Mouse (Mus musculus): ENCODE measurements around the gene Sds. TPM values are rescaled to one million over a fixed set of nuclear protein-coding genes. Genes with fewer than 3 reads are reported as not detected.
A peak's percentile ranks its signal among the peaks of the same experiment; 100 is the strongest.

Gene Sds
- polyA plus RNA-seq, 1 experiment from 2014 or later = not detected

DNA sequence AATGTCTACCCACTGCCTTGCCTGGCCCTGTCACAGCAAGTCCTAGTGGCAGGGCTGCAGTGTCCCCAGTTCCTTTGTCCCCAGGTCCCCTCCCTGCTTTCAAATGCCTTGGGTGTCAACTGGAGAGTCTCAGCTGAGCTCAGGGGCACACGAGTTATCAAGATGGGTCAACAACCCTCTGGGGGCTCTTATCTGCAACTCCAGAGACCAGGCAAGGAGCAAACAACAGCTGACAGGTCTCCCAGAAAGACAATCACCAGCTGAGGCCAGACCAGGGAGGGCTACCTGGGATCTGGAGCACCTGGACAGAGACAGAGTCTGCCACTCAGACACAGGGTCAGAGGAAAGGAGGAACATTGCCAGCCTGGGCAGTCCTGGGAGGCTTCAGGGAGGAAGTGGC, 20.1 kb upstream of the Sds start:
- Histone ChIP-seq H3K9me3 (replicated peaks) (no peaks in the 10 kb centered on the region), H3K9ac (no peak overlapping the region), H3K27me3 (peaks cover 33% of the 10 kb centered on the region), H3K36me3 (no peaks in the 10 kb centered on the region), H3K4me1 (peaks cover 15% of the 10 kb centered on the region), H3K27ac (no peak overlapping the region), H3K4me2 (no peak overlapping the region), H3K4me3 (replicated peaks) (no peak overlapping the region)
- no peak for ATAC-seq (replicated peaks; ENCODE audit: low FRiP score)
- WGBS = 29% methylated on average over 1 of the region's 1 CpGs

DNA sequence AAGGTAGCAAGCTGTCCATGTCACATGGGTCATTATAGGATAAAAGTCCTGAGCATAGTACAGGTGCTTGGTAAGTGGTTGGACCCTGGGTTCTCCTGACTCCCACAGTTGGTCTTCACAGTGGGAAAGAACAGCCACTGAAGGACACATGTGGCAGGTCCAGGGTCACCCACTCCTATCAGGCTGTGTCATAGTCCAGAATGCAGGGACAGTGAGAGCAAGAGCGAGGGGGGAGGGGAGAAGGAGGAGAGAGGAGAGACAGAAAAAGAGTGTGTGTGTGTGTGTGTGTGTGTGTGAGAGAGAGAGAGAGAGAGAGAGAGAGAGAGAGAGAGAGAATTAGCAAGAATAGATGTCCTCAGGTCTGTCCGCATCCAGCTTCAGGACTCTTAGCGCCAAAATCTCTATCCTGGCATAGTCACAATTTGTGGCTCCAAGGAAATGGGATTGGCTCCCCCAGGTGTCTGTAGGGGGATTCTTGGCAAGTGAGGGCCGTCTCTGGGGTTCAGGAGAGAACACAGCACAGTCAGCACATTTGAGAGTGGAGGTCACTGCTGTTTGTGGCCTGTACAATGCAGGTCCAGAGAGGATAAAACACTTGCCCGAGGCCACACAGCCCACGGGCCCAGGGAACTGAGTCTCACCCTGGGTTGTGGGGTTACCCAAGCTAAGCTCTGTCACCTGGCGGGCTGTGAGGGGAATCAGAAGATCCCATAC, 19.3 kb upstream of the Sds start:
- Histone ChIP-seq H3K27me3 (peaks cover 35% of the 10 kb centered on the region), H3K4me1 (peaks cover 15% of the 10 kb centered on the region), H3K36me3 (no peaks in the 10 kb centered on the region), H3K4me3 (replicated peaks) (no peak overlapping the region), H3K9me3 (replicated peaks) (no peaks in the 10 kb centered on the region), H3K27ac (no peak overlapping the region), H3K9ac (no peak overlapping the region), H3K4me2 (no peak overlapping the region)
- WGBS = 56% methylated on average over 7 of the region's 7 CpGs
- ATAC-seq (replicated peaks; ENCODE audit: low FRiP score) = no peak

DNA sequence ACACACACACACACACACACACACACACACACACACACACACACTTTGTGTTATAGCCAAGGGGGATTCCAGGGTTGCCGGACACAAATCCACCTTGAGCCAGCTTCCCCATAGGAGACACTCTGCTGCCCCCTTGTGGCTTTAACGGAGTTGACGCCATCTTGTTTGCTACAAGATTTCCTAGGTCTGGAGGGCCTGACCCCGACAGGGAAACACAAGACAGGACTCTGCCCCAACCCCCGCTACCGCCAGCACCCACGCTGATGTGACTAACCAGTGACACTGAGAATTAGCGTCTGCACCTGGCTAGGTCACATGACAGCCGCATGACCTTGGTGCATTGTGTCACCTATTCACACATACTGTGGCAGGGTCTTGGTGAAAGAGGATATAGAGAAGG, 18.7 kb upstream of the Sds start:
- Histone ChIP-seq H3K27me3 (peaks cover 35% of the 10 kb centered on the region), H3K36me3 (no peaks in the 10 kb centered on the region), H3K9ac (no peak overlapping the region), H3K9me3 (replicated peaks) (no peaks in the 10 kb centered on the region), H3K4me2 (no peak overlapping the region), H3K4me1 (peaks cover 15% of the 10 kb centered on the region), H3K27ac (no peak overlapping the region), H3K4me3 (replicated peaks) (no peak overlapping the region)
- 6% methylated on average over 9 of the region's 9 CpGs for WGBS
- no peak for ATAC-seq (replicated peaks; ENCODE audit: low FRiP score)

DNA sequence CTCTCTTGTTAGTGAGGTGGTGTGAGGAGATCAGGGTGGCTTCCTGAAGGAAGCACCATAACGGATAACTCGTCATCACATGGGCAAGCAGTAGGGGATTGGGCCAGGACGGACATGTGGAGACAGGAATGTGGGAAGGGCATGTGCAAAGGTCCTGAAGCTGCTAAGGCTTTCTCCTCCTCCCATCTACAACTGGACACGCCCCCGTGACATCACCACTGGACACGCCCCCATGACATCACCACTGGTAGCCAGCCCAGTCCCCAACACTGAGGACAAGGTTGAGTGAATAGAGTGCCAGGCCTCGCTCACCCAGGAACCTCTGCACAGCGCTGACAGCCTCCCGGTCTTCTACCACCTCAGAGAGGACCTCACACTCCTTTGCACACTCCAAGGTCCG, 17.2 kb upstream of the Sds start:
- no peak overlapping the region for H3K4me2 ChIP-seq
- H3K9ac ChIP-seq = no peak overlapping the region
- H3K9me3 ChIP-seq (replicated peaks) = no peaks in the 10 kb centered on the region
- H3K27ac ChIP-seq = no peak overlapping the region
- ATAC-seq (replicated peaks; ENCODE audit: low FRiP score) = peak; percentile 37
- H3K27me3 ChIP-seq = peaks cover 35% of the 10 kb centered on the region
- H3K36me3 ChIP-seq = no peaks in the 10 kb centered on the region
- WGBS = 78% methylated on average over 10 of the region's 10 CpGs
- peaks cover 13% of the 10 kb centered on the region for H3K4me1 ChIP-seq
- H3K4me3 ChIP-seq (replicated peaks) = no peak overlapping the region

DNA sequence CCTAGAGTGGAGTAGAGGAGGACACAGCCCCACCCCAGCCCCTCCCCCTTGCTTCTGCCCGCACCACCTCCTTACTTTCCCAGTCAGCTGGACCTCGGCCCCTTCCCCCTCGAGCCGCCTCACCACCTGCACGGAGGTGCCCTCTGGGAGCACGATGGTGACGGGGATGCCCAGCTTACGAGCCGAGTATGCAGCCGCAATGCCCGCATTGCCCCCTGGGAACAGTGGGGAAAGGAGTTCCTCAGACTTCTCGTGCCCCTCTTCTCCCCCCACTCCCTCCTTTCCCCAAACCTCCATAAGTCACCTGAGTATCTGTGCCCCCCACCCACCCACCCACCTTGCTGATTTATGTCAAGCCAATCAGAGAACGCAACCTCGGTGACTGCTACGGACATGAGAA, 14.4 kb upstream of the Sds start:
- Histone ChIP-seq H3K9me3 (replicated peaks) (peaks cover 4% of the 10 kb centered on the region; the same call in 1 of the 2 replicates), H3K4me2 (no peak overlapping the region), H3K27me3 (peaks cover 11% of the 10 kb centered on the region; the same call in 1 of the 2 replicates), H3K4me3 (replicated peaks) (no peak overlapping the region), H3K27ac (no peak overlapping the region), H3K4me1 (peaks cover 7% of the 10 kb centered on the region; the same call in 1 of the 2 replicates), H3K36me3 (no peaks in the 10 kb centered on the region), H3K9ac (no peak overlapping the region)
- ATAC-seq (replicated peaks; ENCODE audit: low FRiP score) = no peak
- 71% methylated on average over 15 of the region's 15 CpGs for WGBS

DNA sequence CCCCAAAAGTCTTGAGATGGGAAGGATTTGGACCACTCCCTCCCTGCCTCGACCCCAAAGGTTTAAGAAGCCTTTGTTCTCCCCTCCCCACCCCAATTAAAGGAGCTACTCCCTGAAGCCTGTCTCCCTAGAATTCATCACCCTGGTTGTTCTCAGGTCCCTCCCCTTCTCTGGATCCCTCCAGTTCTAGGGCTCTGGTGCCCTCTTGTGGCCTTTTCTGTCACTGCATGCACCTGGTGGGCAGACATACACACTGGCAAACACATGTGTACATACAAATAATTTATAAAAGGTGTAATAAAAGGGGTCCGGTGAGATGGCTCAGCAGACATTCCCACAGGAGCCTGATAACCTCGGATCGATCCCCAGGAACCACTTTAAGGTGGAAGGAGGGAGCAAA, 12.0 kb upstream of the Sds start:
- H3K27ac ChIP-seq = no peak overlapping the region
- no peak overlapping the region for H3K4me3 ChIP-seq (replicated peaks)
- peaks cover 8% of the 10 kb centered on the region; the same call in 1 of the 2 replicates for H3K4me1 ChIP-seq
- peaks cover 11% of the 10 kb centered on the region; the same call in 1 of the 2 replicates for H3K27me3 ChIP-seq
- H3K9ac ChIP-seq = no peak overlapping the region
- no peak overlapping the region for H3K4me2 ChIP-seq
- no peak for ATAC-seq (replicated peaks; ENCODE audit: low FRiP score)
- no peaks in the 10 kb centered on the region for H3K36me3 ChIP-seq
- WGBS = 84% methylated on average over 4 of the region's 4 CpGs
- H3K9me3 ChIP-seq (replicated peaks) = peaks cover 4% of the 10 kb centered on the region; the same call in 1 of the 2 replicates

DNA sequence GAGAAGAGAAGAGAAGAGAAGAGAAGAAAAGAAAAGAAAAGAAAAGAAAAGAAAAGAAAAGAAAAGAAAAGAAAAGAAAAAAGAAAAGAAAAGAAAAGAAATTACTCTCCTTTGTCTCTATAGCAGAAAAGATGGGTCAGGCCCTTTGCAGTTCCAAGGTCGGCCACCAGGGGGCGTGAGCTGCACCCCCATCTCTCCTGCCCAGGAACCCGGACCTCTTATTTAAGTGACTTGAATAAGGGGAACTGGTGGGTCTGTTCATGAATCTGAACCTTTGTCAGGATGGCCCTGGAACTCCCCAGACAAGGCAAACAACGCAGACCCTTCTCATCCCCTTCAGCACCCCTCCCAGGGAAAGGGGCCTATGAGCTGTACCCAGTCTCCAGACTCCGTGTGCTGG, 11.3 kb upstream of the Sds start:
- H3K27me3 ChIP-seq = peaks cover 11% of the 10 kb centered on the region; the same call in 1 of the 2 replicates
- no peak overlapping the region for H3K27ac ChIP-seq
- 47% methylated on average over 5 of the region's 5 CpGs for WGBS
- H3K9ac ChIP-seq = no peak overlapping the region
- ATAC-seq (replicated peaks; ENCODE audit: low FRiP score) = no peak
- H3K36me3 ChIP-seq = no peaks in the 10 kb centered on the region
- H3K9me3 ChIP-seq (replicated peaks) = peaks cover 4% of the 10 kb centered on the region; the same call in 1 of the 2 replicates
- no peak overlapping the region for H3K4me2 ChIP-seq
- H3K4me3 ChIP-seq (replicated peaks) = no peak overlapping the region
- H3K4me1 ChIP-seq = peaks cover 8% of the 10 kb centered on the region; the same call in 1 of the 2 replicates

DNA sequence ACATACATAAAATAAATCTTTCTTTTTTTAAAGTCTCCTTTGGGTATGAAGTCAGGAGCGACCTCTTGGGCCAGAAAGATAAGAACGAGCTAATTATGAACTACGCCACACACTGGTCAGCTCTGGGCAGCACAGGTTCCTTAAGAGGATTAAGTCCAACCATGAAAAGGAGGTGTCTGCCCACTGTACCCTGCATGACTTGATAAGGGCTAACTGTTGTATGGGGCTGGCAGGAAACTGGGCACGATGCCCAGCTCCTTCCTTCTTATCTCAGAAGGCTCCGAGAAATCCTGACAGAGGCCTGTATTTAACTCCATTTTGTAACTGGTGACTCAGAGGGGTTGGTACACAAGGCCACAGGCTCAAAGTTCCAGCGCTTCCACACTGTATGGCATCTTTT, 10.5 kb upstream of the Sds start:
- Histone ChIP-seq H3K9me3 (replicated peaks) (peaks cover 4% of the 10 kb centered on the region; the same call in 1 of the 2 replicates), H3K4me2 (no peak overlapping the region), H3K27ac (no peak overlapping the region), H3K4me1 (peaks cover 8% of the 10 kb centered on the region; the same call in 1 of the 2 replicates), H3K4me3 (replicated peaks) (no peak overlapping the region), H3K27me3 (peaks cover 10% of the 10 kb centered on the region; the same call in 1 of the 2 replicates), H3K9ac (no peak overlapping the region), H3K36me3 (no peaks in the 10 kb centered on the region)
- no peak for ATAC-seq (replicated peaks; ENCODE audit: low FRiP score)
- WGBS = 83% methylated on average over 6 of the region's 6 CpGs

DNA sequence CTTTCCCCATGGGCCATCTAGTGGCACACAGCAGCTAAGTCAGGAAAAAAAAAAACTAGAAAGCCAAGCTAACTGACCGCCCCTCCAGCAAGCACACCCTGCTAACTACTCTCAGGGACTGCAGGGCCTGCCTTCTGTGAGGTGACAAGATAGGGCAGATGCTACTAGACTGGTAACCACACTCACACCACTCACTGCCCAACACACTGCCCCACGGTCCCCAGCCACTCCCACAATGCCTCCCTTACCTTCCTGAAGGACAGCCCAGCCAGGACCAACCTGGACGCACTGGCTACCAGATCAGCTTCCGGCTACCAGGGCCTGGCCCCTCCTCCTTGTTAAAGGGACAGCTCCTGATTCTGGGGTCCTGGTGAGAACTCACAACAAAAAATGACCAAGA, 9.3 kb upstream of the Sds start:
- Histone ChIP-seq H3K4me3 (replicated peaks) (peak overlapping the region; percentile 34), H3K27ac (no peak overlapping the region), H3K4me2 (peak overlapping the region; percentile 49), H3K9ac (0 out of 2 replicates have a peak overlapping the region, but pooled peaks have one; percentile 18), H3K4me1 (peaks cover 8% of the 10 kb centered on the region; the same call in 1 of the 2 replicates), H3K27me3 (peaks cover 4% of the 10 kb centered on the region; the same call in 1 of the 2 replicates), H3K36me3 (no peaks in the 10 kb centered on the region), H3K9me3 (replicated peaks) (peaks cover 4% of the 10 kb centered on the region; the same call in 1 of the 2 replicates)
- ATAC-seq (replicated peaks; ENCODE audit: low FRiP score) = peak; percentile 57
- 2% methylated on average over 4 of the region's 4 CpGs for WGBS

DNA sequence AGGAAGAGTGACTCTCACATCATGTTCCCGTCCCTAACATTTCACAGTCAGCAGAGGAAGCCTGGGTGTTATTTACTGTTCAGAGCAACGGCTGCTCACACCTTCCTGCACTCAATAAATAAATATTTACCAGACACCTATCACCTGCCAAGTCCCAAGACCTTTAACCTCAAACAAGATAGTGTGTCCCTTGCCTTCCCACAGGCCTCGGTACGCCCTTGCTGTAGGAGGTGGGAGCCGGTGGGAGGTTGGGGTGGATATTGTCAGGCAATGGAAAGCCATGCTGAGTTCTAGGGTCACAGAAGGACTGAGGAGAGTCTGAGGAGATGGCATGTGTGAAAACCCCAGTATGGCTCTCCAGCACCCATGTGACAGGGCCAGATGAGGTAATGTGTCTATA, 8.0 kb upstream of the Sds start:
- Histone ChIP-seq H3K27ac (no peak overlapping the region), H3K4me2 (no peak overlapping the region), H3K27me3 (no peaks in the 10 kb centered on the region), H3K4me1 (peaks cover 8% of the 10 kb centered on the region; the same call in 1 of the 2 replicates), H3K9me3 (replicated peaks) (peaks cover 4% of the 10 kb centered on the region; the same call in 1 of the 2 replicates), H3K9ac (no peak overlapping the region), H3K4me3 (replicated peaks) (no peak overlapping the region), H3K36me3 (no peaks in the 10 kb centered on the region)
- ATAC-seq (replicated peaks; ENCODE audit: low FRiP score) = no peak
- 66% methylated on average over 5 of the region's 5 CpGs for WGBS

DNA sequence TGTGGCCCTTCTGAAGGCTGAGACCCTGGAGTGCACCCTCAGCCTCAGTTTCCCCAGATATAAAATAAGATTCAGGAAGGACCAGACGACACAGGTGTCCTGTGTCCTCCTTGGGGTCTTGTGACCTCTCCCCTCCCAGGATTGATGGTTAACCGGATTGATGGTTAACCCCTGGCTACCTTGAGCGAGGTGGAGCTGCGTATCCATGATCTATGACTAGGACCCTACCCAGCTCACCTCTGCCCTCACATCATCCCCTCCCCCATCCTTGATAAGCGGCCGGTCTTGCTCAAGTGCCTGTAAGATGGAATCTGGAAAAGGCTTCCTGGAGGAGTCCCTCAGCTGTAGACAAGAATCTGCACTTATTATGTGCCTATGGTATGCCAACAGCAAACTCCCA, 7.5 kb upstream of the Sds start:
- no peak for ATAC-seq (replicated peaks; ENCODE audit: low FRiP score)
- Histone ChIP-seq H3K27me3 (no peaks in the 10 kb centered on the region), H3K27ac (no peak overlapping the region), H3K4me2 (no peak overlapping the region), H3K9me3 (replicated peaks) (peaks cover 4% of the 10 kb centered on the region; the same call in 1 of the 2 replicates), H3K9ac (no peak overlapping the region), H3K36me3 (no peaks in the 10 kb centered on the region), H3K4me1 (peaks cover 8% of the 10 kb centered on the region; the same call in 1 of the 2 replicates), H3K4me3 (replicated peaks) (no peak overlapping the region)
- WGBS = 70% methylated on average over 6 of the region's 6 CpGs

DNA sequence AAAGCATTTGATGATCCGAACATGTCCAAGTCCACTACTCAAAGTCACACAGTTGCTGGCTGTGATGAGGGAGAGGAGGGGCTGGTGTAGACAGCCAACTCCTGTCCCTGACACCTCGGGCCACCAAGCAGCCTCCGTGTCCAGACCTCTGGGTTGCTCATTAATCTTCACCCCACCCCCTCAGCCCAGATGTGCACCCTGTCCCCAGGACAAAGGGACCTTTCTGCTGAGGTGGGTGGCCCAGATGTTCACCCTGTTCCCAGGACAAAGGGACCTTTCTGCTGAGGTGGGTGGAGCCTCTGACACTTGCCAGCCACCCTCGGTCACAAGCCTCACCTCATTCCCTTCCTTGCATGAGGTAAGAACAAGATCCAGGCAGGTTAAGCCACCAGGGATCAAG, 4.8 kb upstream of the Sds start:
- 0 out of 2 replicates have a peak, but pooled peaks have one; percentile 47 for ATAC-seq (replicated peaks; ENCODE audit: low FRiP score)
- H3K27ac ChIP-seq = no peak overlapping the region
- peaks cover 13% of the 10 kb centered on the region for H3K4me1 ChIP-seq
- WGBS = 28% methylated on average over 4 of the region's 4 CpGs
- no peaks in the 10 kb centered on the region for H3K9me3 ChIP-seq (replicated peaks)
- H3K4me3 ChIP-seq (replicated peaks) = no peak overlapping the region
- no peak overlapping the region for H3K9ac ChIP-seq
- H3K36me3 ChIP-seq = no peaks in the 10 kb centered on the region
- peaks cover 5% of the 10 kb centered on the region for H3K27me3 ChIP-seq
- H3K4me2 ChIP-seq = no peak overlapping the region
